8 mouse cellular contexts compared by ENCODE assay signal in genomic region chr7:28767462-28767965, GRCm38 (mm10). TPM values are rescaled to one million over a fixed set of nuclear protein-coding genes. Genes with fewer than 3 reads are reported as not detected.
DNase-seq lines count a peak whose midpoint lies in the region; ATAC-seq lines count a peak whose summit lies in the region.

Gene Nfkbib (minus strand): TSS chr7:28767512.

- DNase-seq in left cerebral cortex, adult 18-20 months (ENCODE audit: low spot score in 2 of 2): no peak
- DNase-seq in left cerebral cortex, adult 11 months (ENCODE audit: low spot score): no peak
- no peak for DNase-seq in adrenal gland, postnatal 36 days
- no peak for DNase-seq in gastrocnemius, postnatal 36 days
- no peak for DNase-seq in MN1 (ENCODE audit: low spot score)
- no peak for DNase-seq in urinary bladder, adult 18-20 months (ENCODE audit: low spot score in 2 of 2)

- intact Hi-C loops in gastrocnemius, postnatal 36 days (cut with DNase I): no loop called here

- ATAC-seq in inflammation-experienced regulatory T-cells, adult 6 months: no peak
- ATAC-seq in megakaryocyte, adult 5-6 weeks (ENCODE audit: poor library complexity, severe bottlenecking): no peak

RNA-seq across cellular contexts. Expression of gene Nfkbib, which starts in this region (rescaled TPM):
- 10 to 100 TPM; 35.0 to 38.6 TPM for total RNA-seq in left cerebral cortex, adult 18-20 months (2021)
- total RNA-seq in adrenal gland, postnatal 36 days (2021): 10 to 100 TPM; 44.1 to 49.2 TPM
- 10 to 100 TPM; 20.5 to 30.2 TPM for total RNA-seq in gastrocnemius, postnatal 36 days (2021)
- polyA plus RNA-seq in inflammation-experienced regulatory T-cells, adult 6 months (2017; shearing (Covaris generic)): 10 to 100 TPM; 46.0 to 72.8 (median 53.3) TPM
- 15.5 and 19.5 TPM in 2 replicates for total RNA-seq in megakaryocyte, adult 5-6 weeks (2015)
- total RNA-seq in megakaryocyte, adult 5-6 weeks (2017): 13.3 and 15.6 TPM in 2 replicates
